Mouse (Mus musculus): ENCODE measurements around the gene Tead1.

- TF ChIP-seq CTCF (IDR thresholded peaks at IDR 0.05; ENCODE audit: low read depth) (no peak), EP300 (IDR thresholded peaks at IDR 0.05; ENCODE audit: low read depth) (no peak)
Measured at GRCm38 (mm10) chr7:112680498-112681251, 1.6 kb downstream of the Tead1 start.
